Mouse (Mus musculus): ENCODE data around the gene Phactr1.
"Not testable (repeated sequence)": the region's sequence is repeated elsewhere in the genome, so short reads cannot be mapped to it uniquely, and the experiment has no call there.

Gene Phactr1

GRCm38 (mm10) chr13:42920062-42920461 lies 239.6 kb downstream of the Phactr1 start:
- no peak for DNase-seq (ENCODE audit: extremely low spot score, low spot score)

- no peak for DNase-seq (ENCODE audit: extremely low spot score, low spot score)
These were observed 241.5 kb downstream of the Phactr1 start for GRCm38 (mm10) chr13:42921769-42922450.

- DNase-seq (ENCODE audit: extremely low spot score, low spot score), result no peak
These were observed 247.4 kb downstream of the Phactr1 start for GRCm38 (mm10) chr13:42927778-42928177.

GRCm38 (mm10) chr13:42929529-42930235 lies 249.3 kb downstream of the Phactr1 start:
- DNase-seq (ENCODE audit: extremely low spot score, low spot score), result no peak

- no peak for DNase-seq (ENCODE audit: extremely low spot score, low spot score)
These were observed 251.6 kb downstream of the Phactr1 start for GRCm38 (mm10) chr13:42932046-42932445.

GRCm38 (mm10) chr13:42934538-42935126 lies 254.2 kb downstream of the Phactr1 start:
- DNase-seq (ENCODE audit: extremely low spot score, low spot score), result no peak

- no peak for DNase-seq (ENCODE audit: extremely low spot score, low spot score)
These were observed 257.4 kb downstream of the Phactr1 start for GRCm38 (mm10) chr13:42937871-42938270.

GRCm38 (mm10) chr13:42938346-42938745 lies 257.9 kb downstream of the Phactr1 start:
- DNase-seq (ENCODE audit: extremely low spot score, low spot score), result no peak

- DNase-seq (ENCODE audit: extremely low spot score, low spot score), result no peak
These were observed 259.8 kb downstream of the Phactr1 start for GRCm38 (mm10) chr13:42940271-42940670.

- no peak for DNase-seq (ENCODE audit: extremely low spot score, low spot score)
These were observed 263.7 kb downstream of the Phactr1 start for GRCm38 (mm10) chr13:42944106-42944505.

GRCm38 (mm10) chr13:42945201-42945600 lies 264.8 kb downstream of the Phactr1 start:
- DNase-seq (ENCODE audit: extremely low spot score, low spot score), result not testable (repeated sequence)

GRCm38 (mm10) chr13:42948717-42949265 lies 268.4 kb downstream of the Phactr1 start:
- no peak for DNase-seq (ENCODE audit: extremely low spot score, low spot score)

GRCm38 (mm10) chr13:42949336-42949735 lies 268.9 kb downstream of the Phactr1 start:
- DNase-seq (ENCODE audit: extremely low spot score, low spot score), result no peak

- DNase-seq (ENCODE audit: extremely low spot score, low spot score), result no peak
These were observed 269.6 kb downstream of the Phactr1 start for GRCm38 (mm10) chr13:42950056-42950455.

- DNase-seq (ENCODE audit: extremely low spot score, low spot score), result no peak
These were observed 271.8 kb downstream of the Phactr1 start for GRCm38 (mm10) chr13:42952037-42952721.

- DNase-seq (ENCODE audit: extremely low spot score, low spot score), result no peak
These were observed 272.6 kb downstream of the Phactr1 start for GRCm38 (mm10) chr13:42953071-42953470.

GRCm38 (mm10) chr13:42954116-42954515 lies 273.7 kb downstream of the Phactr1 start:
- no peak for DNase-seq (ENCODE audit: extremely low spot score, low spot score)

- DNase-seq (ENCODE audit: extremely low spot score, low spot score), result no peak
These were observed 275.9 kb downstream of the Phactr1 start for GRCm38 (mm10) chr13:42956327-42956726.

GRCm38 (mm10) chr13:42957856-42958255 lies 277.4 kb downstream of the Phactr1 start:
- DNase-seq (ENCODE audit: extremely low spot score, low spot score), result no peak

GRCm38 (mm10) chr13:42958867-42959266 lies 278.4 kb downstream of the Phactr1 start:
- no peak for DNase-seq (ENCODE audit: extremely low spot score, low spot score)

GRCm38 (mm10) chr13:42961561-42961960 lies 281.1 kb downstream of the Phactr1 start:
- DNase-seq (ENCODE audit: extremely low spot score, low spot score), result no peak

GRCm38 (mm10) chr13:42968537-42968936 lies 288.1 kb downstream of the Phactr1 start:
- DNase-seq (ENCODE audit: extremely low spot score, low spot score), result no peak

Measured in neural tube, embryonic 10.5 days (tissue).